Mouse (Mus musculus) megakaryocyte progenitor cell, adult 5-6 weeks (primary cell): ENCODE measurements around the gene Unc5a. TPM values are rescaled to one million over a fixed set of nuclear protein-coding genes. Genes with fewer than 3 reads are reported as not detected.

ENCODE experiments used
- ATAC-seq: replicated peaks from 2 replicates; pipeline ENCODE4 v1.8.0; 2016; ENCODE audit warnings: mild to moderate bottlenecking, moderate TSS enrichment, inconsistent platforms; ENCODE audit not compliant: poor library complexity
- total RNA-seq, 2 experiments: library from RNA; stranded (forward) in 1 of 2; stranded (reverse) in 1 of 2; fragments of 157-497, 149-512 nt in 1 of 2; fragments of 200-1000 nt in 1 of 2; gene quantifications; 2 replicates each; pipeline versions ENCODE4 v1.2.3 to v1.2.4; 2015 to 2017

Unc5a gene
- 0.59 and 0.64 TPM in 2 replicates for total RNA-seq (2015)
- total RNA-seq (2017) = 0.04 and 0.51 TPM in 2 replicates

DNA sequence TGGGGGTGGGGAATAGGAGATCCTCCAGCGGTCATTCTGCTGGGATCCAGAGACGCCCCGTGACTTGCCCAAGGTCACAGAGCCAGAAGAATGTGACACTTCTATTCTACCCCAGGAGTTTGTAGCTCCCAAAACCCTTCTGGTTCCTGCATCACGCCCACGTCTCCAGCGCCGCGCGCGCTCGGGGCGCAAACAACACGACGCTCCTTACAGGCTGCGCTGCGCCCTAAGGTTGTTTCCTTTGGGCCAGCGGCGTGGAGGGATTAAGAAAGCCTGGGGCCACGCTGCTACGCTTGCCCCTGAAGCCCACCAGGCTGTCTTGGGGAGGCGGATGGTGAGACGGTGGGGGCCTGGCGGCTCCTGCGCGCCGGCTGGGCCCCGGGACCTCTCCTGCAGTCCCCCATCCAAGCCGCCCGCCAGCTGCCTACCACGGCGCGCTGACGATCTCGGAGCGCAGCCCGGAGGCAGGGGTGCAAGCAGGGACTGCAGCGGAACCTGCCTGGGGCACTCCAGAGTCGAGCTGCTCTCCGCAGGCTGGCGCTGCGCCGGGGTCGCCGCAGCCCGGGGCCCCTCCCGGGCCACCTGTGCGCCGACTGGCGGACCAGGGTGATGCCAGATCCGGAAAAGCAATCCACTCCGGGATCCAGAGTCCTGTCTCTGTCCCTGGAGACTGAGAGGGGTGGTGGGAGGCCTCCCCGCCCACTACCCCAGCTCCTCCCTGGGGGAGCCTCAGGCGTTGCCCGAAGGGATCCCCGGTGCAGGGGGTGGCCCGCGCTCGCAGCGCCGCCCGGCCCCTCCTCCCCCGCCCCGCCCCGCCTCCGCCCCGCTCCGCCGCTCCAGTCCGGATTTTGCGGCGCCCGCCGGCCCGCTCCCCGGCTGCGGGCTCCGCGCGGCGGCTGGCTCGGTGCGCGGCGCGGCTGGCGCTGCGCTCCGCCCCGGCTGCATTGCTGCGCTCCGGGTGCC, at the start of gene Unc5a:
Gene Unc5a (plus strand): TSS at position 881 of the 963 bp plus-strand sequence.
- ATAC-seq = no peak

DNA sequence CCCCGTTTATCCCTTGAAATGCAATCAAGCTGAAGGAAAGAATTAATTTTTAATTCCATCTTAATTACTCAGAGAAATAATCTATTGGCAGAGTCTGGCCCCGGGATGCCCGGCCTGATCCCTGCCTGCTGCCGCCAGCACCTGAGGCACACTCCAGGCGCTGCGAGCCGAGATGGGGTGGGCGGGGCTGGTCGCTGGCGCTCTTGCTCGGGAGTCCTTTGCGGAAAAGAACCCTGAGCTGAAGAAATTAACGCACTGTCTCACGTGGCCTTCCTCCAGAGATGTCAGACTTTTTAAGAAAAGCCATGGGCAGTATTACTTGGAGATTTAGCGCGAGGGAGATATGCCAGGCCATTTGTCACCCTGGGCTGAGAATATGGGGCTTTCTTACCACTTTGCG, 37.2 kb upstream of the Unc5a start:
- no peak for ATAC-seq

DNA sequence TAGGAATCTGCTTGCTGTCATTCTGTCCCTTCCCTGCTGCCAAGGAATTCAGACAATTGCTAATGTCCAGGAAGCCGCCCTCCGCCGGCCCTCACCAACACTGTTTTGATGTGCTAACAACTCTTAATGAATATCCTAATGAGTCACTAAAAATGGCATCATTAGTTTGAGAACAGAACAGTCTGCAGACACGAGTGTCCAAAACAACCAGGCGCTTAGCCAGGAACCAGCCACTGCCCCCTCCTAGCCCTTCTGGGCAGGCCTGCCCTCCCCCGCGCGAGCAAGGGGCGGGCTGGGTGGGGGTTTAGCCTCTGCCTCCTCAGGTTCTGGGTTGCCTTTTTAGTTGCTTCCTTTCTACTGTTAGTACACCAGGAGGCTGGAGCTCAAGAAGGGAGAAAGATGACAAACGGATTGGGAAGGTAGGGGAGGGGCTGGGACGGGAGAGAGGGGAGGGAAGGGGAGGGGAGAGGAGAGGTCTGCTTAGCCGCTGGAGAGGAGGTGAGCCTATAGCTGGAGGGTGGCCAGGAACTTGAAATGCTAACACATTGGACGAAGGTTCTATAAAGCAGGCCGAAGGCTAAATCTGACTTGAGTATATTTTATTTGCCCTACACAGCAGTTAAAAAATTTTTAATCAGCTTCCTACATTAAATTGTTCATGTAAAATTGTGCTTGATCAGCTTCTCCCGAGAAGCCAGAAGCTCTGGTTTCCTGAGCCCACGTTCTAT, 36.2 kb upstream of the Unc5a start:
- ATAC-seq = no peak

DNA sequence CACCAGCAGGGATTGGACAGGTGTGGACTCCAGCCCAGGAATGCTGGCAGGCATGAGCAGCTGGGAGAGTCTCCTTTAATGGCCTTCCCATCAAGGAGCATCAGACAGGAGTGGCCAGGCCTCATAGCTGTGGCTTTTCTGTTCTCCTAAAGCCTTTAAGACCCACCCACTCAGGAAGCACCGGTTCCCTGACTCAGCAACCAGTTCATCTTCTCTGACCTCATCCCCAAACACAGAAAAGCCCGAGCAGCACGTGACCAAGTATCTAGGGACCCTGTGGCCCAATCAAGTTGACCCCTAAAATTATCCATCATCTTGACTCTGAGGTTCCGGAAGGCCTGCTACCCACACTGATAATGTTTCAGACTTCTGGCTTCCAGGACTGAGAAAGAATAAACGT, 32.6 kb upstream of the Unc5a start:
- ATAC-seq = no peak

DNA sequence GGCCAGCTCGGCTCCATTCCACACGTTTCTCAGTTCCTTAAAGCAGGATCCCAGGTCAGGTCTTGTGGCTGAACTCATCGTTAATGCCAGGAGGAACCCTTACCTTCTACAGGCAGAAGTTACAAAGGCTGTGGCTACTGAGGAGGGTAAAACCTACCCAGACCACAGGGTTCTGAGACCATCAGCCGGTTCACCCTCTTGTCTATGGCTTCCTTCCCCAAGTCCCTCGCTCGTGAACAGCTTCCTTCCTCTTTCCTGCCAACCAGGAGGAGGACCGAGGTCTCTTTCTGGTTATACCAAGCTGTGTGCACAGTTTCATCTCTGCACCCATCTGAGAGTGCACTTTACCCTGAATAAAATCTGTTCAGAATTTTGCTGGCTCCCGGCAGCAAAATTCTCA, 30.3 kb upstream of the Unc5a start:
- ATAC-seq = peak; percentile 50

DNA sequence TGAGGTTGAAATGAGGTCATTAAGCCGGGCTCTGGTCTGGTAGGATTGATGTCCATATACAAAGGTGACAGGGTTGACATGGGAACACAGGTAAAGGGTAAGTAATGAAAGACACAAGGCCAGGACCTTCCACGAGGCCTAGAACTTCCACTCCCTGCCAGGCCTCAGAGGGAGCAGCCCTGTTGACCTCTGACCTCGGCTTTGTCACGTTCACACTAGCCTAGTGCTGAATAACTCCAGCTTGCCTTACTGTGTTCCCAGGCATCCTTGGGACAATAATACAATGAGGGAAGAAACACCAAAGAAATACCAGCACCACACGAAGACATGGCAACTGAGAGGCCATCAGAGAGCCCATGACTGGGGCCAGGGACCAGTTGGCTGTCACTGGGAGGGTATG, 29.5 kb upstream of the Unc5a start:
- no peak for ATAC-seq

DNA sequence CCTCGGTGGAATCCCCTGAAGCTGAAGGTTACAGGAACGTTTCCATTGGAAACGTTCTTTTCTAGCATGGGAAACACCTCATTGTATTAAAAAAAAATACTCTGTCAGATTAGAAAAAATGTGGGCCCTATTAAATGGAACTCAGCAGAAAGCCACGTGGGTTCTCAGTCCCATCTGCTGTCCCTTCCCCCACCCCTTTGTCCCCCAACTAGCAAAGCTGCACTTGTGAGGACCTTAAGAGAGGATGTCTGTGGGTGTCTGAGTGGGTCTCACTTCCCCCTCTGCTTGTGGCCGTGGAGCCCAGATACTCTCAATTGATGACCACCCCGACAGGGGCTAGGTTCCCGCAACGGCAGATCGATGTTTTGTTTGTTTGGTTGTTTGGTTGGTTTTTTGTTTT, 27.5 kb upstream of the Unc5a start:
- ATAC-seq = no peak

DNA sequence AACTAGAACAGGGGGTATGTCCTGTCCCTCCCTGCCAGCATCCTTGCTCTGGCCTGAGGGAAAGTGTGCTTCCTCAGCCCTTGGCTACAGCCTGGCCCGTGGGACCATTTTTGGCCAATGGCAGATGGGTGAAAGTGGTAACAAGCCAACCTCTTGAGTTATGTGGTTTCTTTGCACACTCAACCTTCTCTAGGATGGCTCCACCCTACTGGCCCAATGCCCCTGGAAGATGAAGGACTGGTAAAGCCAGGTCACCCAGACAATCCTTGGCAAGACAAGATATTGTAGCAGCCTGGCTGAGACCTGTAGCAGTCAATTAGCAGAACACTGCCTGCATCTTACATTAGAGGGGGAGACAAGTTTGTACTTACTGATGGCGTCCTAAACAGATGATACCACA, 25.5 kb upstream of the Unc5a start:
- no peak for ATAC-seq

DNA sequence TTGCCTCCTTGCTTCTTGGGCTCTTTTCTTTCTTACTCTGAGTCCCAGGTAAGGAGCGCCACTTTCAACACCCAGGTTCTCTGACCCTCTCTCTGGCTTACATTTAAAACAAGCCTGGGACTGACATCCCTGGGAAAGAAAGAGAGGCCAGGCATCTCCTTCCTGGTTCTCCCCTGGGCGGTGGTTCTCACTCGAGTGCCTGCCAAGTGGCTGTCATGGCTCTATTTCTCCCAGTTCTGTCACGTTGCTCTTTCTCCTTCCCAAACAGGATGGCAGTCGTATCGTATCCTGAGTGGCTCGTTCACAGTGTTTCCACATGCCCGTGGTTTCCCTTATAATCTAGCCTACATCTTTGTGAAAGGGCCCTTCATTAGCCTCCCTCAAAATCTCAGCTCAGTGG, 23.7 kb upstream of the Unc5a start:
- no peak for ATAC-seq

DNA sequence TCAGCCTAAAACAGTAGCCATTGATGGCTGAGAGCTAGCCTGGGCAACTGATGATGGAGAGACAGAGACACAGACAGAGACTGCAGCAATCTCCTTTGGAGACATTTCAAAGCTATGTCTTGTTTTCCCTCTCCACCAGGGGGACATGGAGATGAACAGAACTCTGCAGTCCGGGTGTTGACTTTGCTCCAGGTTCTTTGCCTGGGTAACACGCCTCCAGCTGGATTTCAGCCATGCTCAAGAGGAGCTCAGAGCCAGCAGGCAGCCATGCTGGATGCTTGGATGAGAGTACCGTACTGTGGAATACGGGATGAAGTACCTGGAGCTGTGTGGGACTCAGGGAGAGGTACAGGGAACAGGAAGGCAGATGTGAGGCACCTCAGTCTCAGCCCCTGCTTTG, 22.6 kb upstream of the Unc5a start:
- ATAC-seq = no peak

DNA sequence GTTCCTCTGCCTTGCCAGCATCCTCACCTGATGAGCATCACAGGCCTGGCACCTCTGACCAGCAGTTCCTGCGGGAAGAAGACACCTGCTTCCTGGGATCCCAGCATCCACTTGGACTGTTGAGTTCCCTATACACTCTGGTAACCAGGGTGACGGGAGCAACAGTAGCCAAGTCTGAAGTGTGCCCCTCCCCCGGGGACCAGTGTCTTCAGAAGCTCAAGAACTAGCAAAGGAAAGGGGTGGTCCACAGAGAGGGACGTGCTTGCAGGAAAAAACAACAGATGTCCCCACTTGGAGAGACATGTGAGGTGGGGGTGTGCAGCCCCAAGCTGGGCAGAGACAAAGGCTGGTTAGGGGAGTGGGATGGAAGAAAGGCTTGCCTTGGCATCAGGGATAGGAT, 19.1 kb upstream of the Unc5a start:
- ATAC-seq = no peak

DNA sequence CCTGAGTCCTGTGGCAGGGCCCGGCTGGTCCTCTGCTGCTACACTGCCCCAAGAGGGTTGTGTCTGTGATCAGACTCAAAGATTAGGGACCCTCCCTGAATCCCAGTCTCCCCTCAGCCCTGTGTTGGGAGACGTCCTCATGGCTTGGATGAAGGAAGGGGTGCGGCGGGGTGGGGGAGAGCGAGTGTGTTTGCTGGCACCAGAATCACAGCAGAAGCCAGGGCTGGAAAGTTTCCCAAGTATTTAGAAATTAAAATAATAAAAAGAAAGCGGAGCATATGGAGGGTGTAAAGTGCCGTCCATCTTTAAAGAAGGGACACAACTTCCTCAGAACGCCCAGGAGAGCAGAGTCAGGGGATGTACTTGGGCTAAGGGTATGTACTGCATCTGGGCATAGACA, 14.3 kb upstream of the Unc5a start:
- ATAC-seq = no peak

DNA sequence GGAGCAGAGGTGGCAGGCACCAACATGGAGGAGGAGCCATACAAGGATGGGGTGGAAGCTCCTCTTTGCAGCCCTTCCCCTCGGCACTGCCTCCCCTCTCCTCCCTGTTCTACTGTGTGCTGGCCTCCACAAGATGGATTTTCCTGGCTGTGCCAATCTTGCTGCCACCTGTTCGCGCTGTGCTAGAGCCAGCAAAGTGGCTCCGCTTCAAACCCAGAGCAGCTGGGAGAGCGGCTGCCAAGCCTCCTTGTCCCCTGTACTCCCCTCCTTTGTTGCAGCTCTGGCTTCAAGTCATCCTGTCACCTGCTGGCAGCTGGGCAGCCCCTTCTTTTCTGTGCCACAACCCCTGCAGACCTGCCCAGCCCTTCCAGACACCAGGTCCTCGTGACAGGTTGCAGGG, 13.0 kb upstream of the Unc5a start:
- no peak for ATAC-seq

DNA sequence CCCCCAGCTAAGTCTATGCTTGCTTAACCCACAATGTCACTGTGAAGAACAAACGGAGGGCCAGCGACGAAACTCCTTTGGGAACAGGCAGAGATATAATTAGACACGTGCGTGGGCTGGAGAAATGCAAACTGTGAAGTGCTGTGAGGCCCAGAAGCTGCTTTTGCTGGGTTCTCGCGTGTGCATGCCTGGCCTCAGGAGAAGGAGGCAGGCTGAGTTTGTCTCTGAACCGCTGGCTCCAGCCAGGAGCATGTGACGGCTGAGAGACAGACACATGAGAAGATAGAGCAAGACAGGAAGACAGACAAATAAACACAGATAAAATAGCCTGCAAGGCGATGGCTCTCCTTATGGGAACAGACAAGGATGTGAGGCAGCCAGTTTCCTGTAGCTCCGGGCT, 11.3 kb upstream of the Unc5a start:
- ATAC-seq = no peak

DNA sequence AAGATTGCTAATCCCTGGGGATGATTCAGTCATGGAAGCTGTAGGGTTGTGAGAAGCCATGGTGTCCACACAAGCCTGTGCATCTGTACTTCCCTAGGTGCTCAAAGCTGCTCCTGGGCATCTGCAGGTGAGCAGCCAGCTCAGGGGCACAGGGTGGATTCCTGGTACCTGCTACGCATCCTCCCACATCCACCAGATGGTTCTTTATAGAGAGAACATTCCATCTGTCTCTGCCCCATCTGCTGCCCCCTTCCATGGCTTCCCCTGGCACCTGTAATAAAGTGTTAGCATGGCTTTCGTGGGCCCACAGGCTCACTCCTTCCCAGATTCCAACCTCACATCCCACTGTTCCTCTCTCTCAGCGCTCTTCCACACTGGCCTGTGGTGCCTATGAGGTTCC, 10.7 kb upstream of the Unc5a start:
- no peak for ATAC-seq

DNA sequence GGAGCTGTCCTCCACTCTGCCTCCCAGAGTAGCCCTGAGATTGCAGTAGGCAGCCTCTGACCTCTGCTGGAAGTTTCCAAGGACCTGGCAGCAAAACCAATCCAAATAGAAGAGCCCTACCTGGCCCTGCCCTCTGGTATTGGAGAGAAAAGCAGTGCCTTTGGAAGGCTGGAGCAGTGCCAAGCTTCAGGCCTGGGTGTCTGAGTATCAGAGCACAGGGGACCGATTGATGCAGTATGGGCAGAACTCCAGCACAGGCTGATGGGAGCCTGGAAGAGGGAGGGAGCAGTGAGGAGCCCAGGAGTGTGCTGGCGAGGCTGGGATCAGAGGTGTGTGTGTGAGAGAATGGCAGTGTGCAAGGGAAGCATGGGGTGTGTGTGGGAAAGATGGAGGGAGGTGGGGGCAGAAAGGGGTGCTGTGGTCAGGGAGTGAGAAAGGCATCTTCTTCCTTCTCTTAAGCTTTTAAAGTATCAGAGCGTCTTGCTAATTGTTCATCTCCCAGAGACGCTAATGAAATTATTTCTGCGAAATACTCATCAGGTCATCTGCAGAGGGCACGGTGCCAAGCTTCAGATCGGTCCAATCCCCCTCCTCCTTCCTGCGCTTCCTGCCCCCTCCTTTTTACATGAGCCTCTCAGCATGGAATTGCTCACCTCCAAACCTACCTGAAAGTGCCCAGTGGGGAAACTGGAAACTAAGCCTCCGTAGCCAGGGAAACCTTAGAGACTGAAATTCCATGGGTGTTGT, 4.6 kb upstream of the Unc5a start:
- no peak for ATAC-seq

DNA sequence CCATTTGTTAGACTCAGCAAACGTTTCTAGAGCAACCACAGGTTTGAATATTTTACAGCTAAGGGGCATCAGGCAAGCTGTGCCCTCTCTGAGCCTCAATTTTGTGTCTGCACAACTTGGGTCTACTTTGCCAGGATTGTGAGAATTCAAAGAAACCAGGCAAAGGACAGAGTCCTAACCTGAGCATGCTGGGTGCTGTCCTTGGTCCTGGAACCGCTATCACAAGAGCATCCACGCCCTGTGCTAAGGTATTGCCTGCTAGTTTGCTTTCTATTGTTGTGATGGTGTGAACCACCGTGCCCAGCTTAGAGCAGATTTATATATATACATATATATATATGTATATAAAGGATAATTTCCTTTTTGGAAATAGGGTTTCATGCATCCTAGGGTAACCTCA, 3.9 kb upstream of the Unc5a start:
- peak; percentile 60 for ATAC-seq

DNA sequence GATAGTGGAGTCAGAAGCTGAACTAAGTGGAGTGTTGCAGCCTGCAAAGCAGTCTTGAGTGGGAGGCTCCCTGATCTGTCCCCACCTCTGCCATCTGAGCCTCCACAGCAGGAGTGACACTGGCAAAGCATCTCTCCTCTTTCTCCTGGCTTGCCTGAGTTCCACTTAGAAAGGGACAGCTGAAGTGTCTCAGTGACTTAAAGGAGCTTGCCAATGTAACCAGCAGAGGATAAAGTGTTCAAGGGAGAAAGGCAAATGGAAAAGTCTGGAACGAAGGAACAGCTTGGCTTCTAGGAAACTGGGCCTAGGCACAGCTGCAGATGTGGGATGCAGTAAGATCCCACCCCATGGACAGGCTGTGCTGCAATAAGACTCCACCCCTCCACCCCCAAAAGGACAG, 2.8 kb upstream of the Unc5a start:
- no peak for ATAC-seq

DNA sequence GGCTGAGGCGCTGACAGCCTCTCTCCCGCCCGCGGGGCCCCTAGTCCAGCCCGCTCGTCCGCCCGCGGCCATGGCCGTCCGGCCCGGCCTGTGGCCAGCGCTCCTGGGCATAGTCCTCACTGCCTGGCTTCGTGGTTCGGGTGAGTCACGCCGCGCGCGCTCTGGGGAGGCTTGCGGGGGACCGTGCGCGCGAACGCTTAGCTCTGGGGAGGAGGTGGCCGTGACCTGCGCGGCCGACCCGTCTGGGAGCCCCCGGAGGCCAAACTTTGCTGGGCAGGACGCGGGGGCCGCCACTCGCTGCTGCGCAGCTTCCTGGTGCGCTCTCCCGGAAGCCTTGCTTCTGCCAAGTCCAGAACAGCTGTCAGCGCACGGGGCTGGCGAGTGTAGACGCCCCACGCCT, 381 bp downstream of the Unc5a start:
- no peak for ATAC-seq

DNA sequence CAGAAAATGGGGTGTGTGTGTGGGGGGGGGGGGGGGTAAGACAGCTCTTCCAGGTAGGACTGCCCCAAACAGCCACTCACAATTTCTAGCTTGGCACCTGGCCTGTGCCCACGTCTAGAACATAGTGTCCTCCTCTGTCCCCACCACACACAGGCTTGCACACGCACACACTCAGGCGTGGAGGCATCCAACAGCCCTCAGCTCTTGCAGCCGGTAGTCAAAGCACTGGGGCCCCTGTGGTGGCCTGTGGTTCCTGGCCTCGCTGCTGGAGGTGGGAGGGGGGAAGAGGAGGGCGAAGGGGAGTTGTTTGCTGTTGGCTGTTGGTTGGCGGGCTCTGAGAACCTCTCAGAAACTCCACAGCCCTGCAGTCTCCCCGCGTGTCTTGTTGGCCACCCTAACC, 920 bp downstream of the Unc5a start:
- no peak for ATAC-seq

DNA sequence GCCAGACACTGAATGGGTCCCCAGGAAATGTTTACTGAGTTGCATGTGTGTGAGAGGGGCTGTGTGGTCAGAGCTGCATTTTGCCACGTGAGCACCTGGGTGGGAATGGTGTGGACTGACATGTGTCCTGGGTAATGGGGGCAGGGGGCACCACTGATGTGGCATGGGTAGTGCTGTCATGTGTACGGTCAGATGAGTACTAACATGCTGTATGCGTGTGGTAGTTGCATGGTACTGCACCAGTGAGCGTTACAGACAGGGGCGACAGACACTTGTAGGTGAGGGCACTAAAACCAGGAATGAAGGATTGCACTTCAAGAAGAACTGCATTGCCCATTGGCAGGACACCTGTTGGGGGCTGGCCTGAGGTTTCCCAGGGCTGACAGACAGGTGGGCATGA, 2.0 kb downstream of the Unc5a start:
- no peak for ATAC-seq

DNA sequence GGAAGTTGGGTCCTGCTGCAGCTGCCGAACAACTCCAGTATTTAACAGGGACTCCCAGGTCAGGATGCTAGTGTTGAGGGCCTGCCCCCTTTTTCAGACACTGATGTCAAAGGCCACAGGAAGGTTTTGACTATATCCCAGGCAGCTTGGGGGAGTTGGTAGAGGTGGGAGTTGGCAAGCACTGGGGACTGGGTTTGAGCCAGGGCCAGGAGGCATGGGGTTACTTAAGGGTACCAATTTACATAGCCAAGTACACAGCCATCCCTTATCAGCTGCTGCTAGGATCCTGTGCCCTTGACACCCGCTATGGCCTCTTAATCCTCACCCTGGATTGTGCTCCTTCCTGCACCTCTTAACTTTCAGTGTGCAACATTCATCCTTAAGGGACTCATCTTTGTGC, 5.5 kb downstream of the Unc5a start:
- no peak for ATAC-seq
